Mouse (Mus musculus) liver, adult 2 months (tissue): ENCODE measurements at regions not wholly inside any gene's neighbourhood (a gene's known extent, or its start where the extent isn't known, plus 50 kb on each side); places are given as distances from the start of the nearest gene placed in this dataset.

ENCODE experiments used
- CTCF ChIP-seq: fragments of 200-500 bp; IDR thresholded peaks from 2 replicates; pipeline ENCODE4 v1.5.1; 2011; ENCODE audit warnings: low read depth, low read length, control low read depth
- POLR2A ChIP-seq: fragments of 200-500 bp; IDR thresholded peaks from 2 replicates; pipeline ENCODE4 v1.6.1; 2011; ENCODE audit warnings: low read length, control low read depth; ENCODE audit not compliant: insufficient read depth; ENCODE audit errors: extremely low read depth

DNA sequence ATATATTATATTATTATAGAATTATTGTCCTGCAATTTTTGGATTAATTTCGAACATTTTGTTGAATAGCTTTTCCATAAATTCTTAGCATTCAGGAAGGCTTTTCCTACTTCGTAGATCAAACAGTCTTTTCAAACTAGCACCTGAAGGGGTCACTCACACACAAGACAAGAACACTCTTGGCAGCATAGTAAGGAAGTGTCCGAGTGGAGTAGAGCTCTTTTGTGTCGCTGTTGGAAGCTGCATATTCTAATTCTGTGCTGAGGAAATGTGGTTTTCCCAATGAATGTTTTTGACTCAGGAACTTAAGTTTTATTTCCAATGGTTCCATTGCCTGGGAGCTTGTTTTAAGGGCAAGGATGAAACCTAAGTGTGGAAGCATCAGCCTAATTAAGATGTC lies 290.2 kb upstream of the Fam241a start:
- no peak for TF ChIP-seq POLR2A
- TF ChIP-seq CTCF: no peak
